Mouse (Mus musculus) heart, postnatal 0 days (tissue): ENCODE measurements around the gene Plk5.

Source experiments
- CTCF ChIP-seq: IDR thresholded peaks from 2 replicates; pipeline ENCODE4 v1.5.1; 2016; ENCODE audit warnings: antibody characterized with exemption, control low read depth, low read depth
- EP300 ChIP-seq: IDR thresholded peaks from 2 replicates; pipeline ENCODE4 v1.6.1; 2016; ENCODE audit warnings: antibody characterized with exemption, low read depth

GRCm38 (mm10) chr10:80322811-80323211 lies 33.4 kb upstream of the Plk5 start:
- TF ChIP-seq CTCF (no peak), EP300 (no peak)
